Mouse (Mus musculus) limb, embryonic 12.5 days (tissue): ENCODE results near the gene Rnf43. TPM values are rescaled to one million over a fixed set of nuclear protein-coding genes. Genes with fewer than 3 reads are reported as not detected.

Experiments used
- ATAC-seq: fragments of 200-750 bp; cut with Nextera tagmentation; 2 replicates; pipeline ENCODE4 v1.8.0; 2017; ENCODE audit warnings: low read depth, moderate TSS enrichment; ENCODE audit not compliant: insufficient number of reproducible peaks, insufficient read depth, low FRiP score, low TSS enrichment
- H3K27ac ChIP-seq: fragments of 300-500 bp; sonication (generic); 2 replicates; pipeline ENCODE4 v1.5.1; 2016; ENCODE audit warnings: mild to moderate bottlenecking, moderate library complexity
- H3K27me3 ChIP-seq: fragments of 300-500 bp; sonication (generic); 2 replicates; pipeline ENCODE4 v1.6.1; 2016; ENCODE audit warnings: mild to moderate bottlenecking, moderate library complexity
- H3K36me3 ChIP-seq: fragments of 300-500 bp; sonication (generic); 2 replicates; pipeline ENCODE4 v1.6.1; 2016; ENCODE audit warnings: mild to moderate bottlenecking, moderate library complexity
- H3K4me1 ChIP-seq: fragments of 300-500 bp; sonication (generic); replicated peaks from 2 replicates; pipeline ENCODE4 v1.6.1; 2016
- H3K4me2 ChIP-seq: fragments of 300-500 bp; sonication (generic); 2 replicates; pipeline ENCODE4 v1.6.1; 2016; ENCODE audit warnings: mild to moderate bottlenecking, moderate library complexity
- H3K4me3 ChIP-seq: fragments of 300-500 bp; sonication (generic); replicated peaks from 2 replicates; pipeline ENCODE4 v1.5.1; 2016; ENCODE audit warnings: mild to moderate bottlenecking
- H3K9ac ChIP-seq: fragments of 300-500 bp; sonication (generic); replicated peaks from 2 replicates; pipeline ENCODE4 v1.6.1; 2016; ENCODE audit warnings: mild to moderate bottlenecking, moderate library complexity
- H3K9me3 ChIP-seq: fragments of 300-500 bp; sonication (generic); 2 replicates; pipeline ENCODE4 v1.6.1; 2016; ENCODE audit warnings: mild to moderate bottlenecking, moderate library complexity
- WGBS: fragments of 180-500 bp; shearing (Covaris S2); methylation state at CpG from one replicate; pipeline ENCODE4 v1.1.7; 2016; 5-methylcytosine and 5-hydroxymethylcytosine counted together
- polyA plus RNA-seq: library from polyadenylated mRNA; unstranded; fragments of >200 nt; fragmentation: Nextera tagmentation; extraction: Ambion mirVana; gene quantifications from 2 replicates; pipeline ENCODE4 v1.2.1, GENCODE M21; 2016

The Rnf43 gene
- 2.8 and 4.0 TPM in 2 replicates for polyA plus RNA-seq

- H3K9ac ChIP-seq = peak within 1 kb of the TSS; percentile 42; the same call in 1 of the 2 replicates
- no peak for ATAC-seq
Measured at GRCm38 (mm10) chr11:87662407-87662806, at the start of gene Rnf43. TSS of gene Rnf43 (plus strand) at chr11:87662722.

GRCm38 (mm10) chr11:87613972-87614371 lies 48.5 kb upstream of the Rnf43 start:
- 93% methylated on average over 7 of the region's 7 CpGs for WGBS
- H3K4me2 ChIP-seq = no peak overlapping the region
- no peak for ATAC-seq

More at GRCm38 (mm10) chr11:87662407-87662806, at the start of gene Rnf43:
- H3K4me3 ChIP-seq = peak within 1 kb of the TSS; percentile 37
- peaks cover 9% of the 10 kb centered on the region for H3K4me1 ChIP-seq
- WGBS = 2% methylated on average over 8 of the region's 8 CpGs
- H3K27me3 ChIP-seq = peaks cover 18% of the 10 kb centered on the region
- no peaks in the 10 kb centered on the region for H3K9me3 ChIP-seq
- no peak within 1 kb of the TSS for H3K27ac ChIP-seq
- H3K4me2 ChIP-seq = peak within 1 kb of the TSS; percentile 69
- H3K36me3 ChIP-seq = no peaks in the 10 kb centered on the region

GRCm38 (mm10) chr11:87615551-87615950 lies 47.0 kb upstream of the Rnf43 start:
- Histone ChIP-seq H3K4me1 (no peaks in the 10 kb centered on the region), H3K36me3 (peaks cover 93% of the 10 kb centered on the region), H3K9me3 (peaks cover 7% of the 10 kb centered on the region), H3K9ac (no peak overlapping the region), H3K4me2 (no peak overlapping the region), H3K27ac (no peak overlapping the region), H3K27me3 (no peaks in the 10 kb centered on the region), H3K4me3 (no peak overlapping the region)
- ATAC-seq = no peak
- WGBS = 93% methylated on average over 5 of the region's 5 CpGs

More at GRCm38 (mm10) chr11:87613972-87614371, 48.5 kb upstream of the Rnf43 start:
- Histone ChIP-seq H3K4me1 (no peaks in the 10 kb centered on the region), H3K27ac (no peak overlapping the region), H3K4me3 (no peak overlapping the region), H3K9ac (no peak overlapping the region), H3K9me3 (peaks cover 7% of the 10 kb centered on the region), H3K27me3 (no peaks in the 10 kb centered on the region), H3K36me3 (peaks cover 99% of the 10 kb centered on the region)

GRCm38 (mm10) chr11:87615952-87616351 lies 46.6 kb upstream of the Rnf43 start:
- no peak overlapping the region for H3K9ac ChIP-seq
- no peak for ATAC-seq
- H3K27me3 ChIP-seq = no peaks in the 10 kb centered on the region
- WGBS = 97% methylated on average over 2 of the region's 2 CpGs
- no peak overlapping the region for H3K4me3 ChIP-seq
- no peak overlapping the region for H3K27ac ChIP-seq
- H3K36me3 ChIP-seq = peaks cover 93% of the 10 kb centered on the region
- no peak overlapping the region for H3K4me2 ChIP-seq
- no peaks in the 10 kb centered on the region for H3K4me1 ChIP-seq
- H3K9me3 ChIP-seq = peaks cover 7% of the 10 kb centered on the region

GRCm38 (mm10) chr11:87616790-87617474 lies 45.6 kb upstream of the Rnf43 start, which contains the start of gene Hsf5:
TSS of gene Hsf5 (plus strand) at chr11:87617164.
- no peak within 1 kb of the TSS for H3K27ac ChIP-seq
- no peak; the same call in 1 of the 2 replicates for ATAC-seq
- H3K4me2 ChIP-seq = no peak within 1 kb of the TSS
- H3K4me1 ChIP-seq = no peaks in the 10 kb centered on the region
- WGBS = 88% methylated on average over 65 of the region's 69 CpGs
- peaks cover 87% of the 10 kb centered on the region for H3K36me3 ChIP-seq
- no peak within 1 kb of the TSS for H3K4me3 ChIP-seq
- H3K9me3 ChIP-seq = peaks cover 7% of the 10 kb centered on the region
- H3K9ac ChIP-seq = no peak within 1 kb of the TSS
- no peaks in the 10 kb centered on the region for H3K27me3 ChIP-seq

- H3K9me3 ChIP-seq = peaks cover 7% of the 10 kb centered on the region
- no peak overlapping the region for H3K4me2 ChIP-seq
- H3K9ac ChIP-seq = no peak overlapping the region
- WGBS = 91% methylated on average over 32 of the region's 32 CpGs
- ATAC-seq = no peak
- no peak overlapping the region for H3K4me3 ChIP-seq
- no peaks in the 10 kb centered on the region for H3K27me3 ChIP-seq
- no peak overlapping the region for H3K27ac ChIP-seq
- peaks cover 86% of the 10 kb centered on the region for H3K36me3 ChIP-seq
- no peaks in the 10 kb centered on the region for H3K4me1 ChIP-seq
Measured at GRCm38 (mm10) chr11:87617606-87618005, 44.9 kb upstream of the Rnf43 start.

GRCm38 (mm10) chr11:87623160-87623559 lies 39.4 kb upstream of the Rnf43 start:
- Histone ChIP-seq H3K9me3 (no peaks in the 10 kb centered on the region), H3K27ac (no peak overlapping the region), H3K27me3 (no peaks in the 10 kb centered on the region), H3K4me3 (no peak overlapping the region), H3K4me2 (no peak overlapping the region), H3K36me3 (peaks cover 68% of the 10 kb centered on the region), H3K4me1 (no peaks in the 10 kb centered on the region), H3K9ac (no peak overlapping the region)
- WGBS = 64% methylated on average over 4 of the region's 4 CpGs
- ATAC-seq = no peak

- peaks cover 16% of the 10 kb centered on the region; the same call in 1 of the 2 replicates for H3K36me3 ChIP-seq
- no peak overlapping the region for H3K27ac ChIP-seq
- ATAC-seq = no peak
- H3K4me1 ChIP-seq = peaks cover 4% of the 10 kb centered on the region; the same call in 1 of the 2 replicates
- H3K9ac ChIP-seq = 0 out of 2 replicates have a peak overlapping the region, but pooled peaks have one; percentile 8
- WGBS = 28% methylated on average over 10 of the region's 10 CpGs
- no peak overlapping the region for H3K4me2 ChIP-seq
- no peaks in the 10 kb centered on the region for H3K9me3 ChIP-seq
- no peak overlapping the region for H3K4me3 ChIP-seq
- no peaks in the 10 kb centered on the region for H3K27me3 ChIP-seq
Measured at GRCm38 (mm10) chr11:87629859-87630258, 32.7 kb upstream of the Rnf43 start.

GRCm38 (mm10) chr11:87638793-87639192 lies 23.7 kb upstream of the Rnf43 start:
- 27% methylated on average over 2 of the region's 2 CpGs for WGBS

GRCm38 (mm10) chr11:87639206-87639605 lies 23.3 kb upstream of the Rnf43 start:
- ATAC-seq = peak; percentile 79; the same call in 1 of the 2 replicates
- Histone ChIP-seq H3K36me3 (peaks cover 5% of the 10 kb centered on the region), H3K27ac (peak overlapping the region; percentile 35; the same call in 1 of the 2 replicates), H3K27me3 (no peaks in the 10 kb centered on the region), H3K4me2 (peak overlapping the region; percentile 72), H3K4me1 (peaks cover 10% of the 10 kb centered on the region), H3K9ac (peak overlapping the region; percentile 85), H3K9me3 (no peaks in the 10 kb centered on the region), H3K4me3 (peak overlapping the region; percentile 49)
- under 1% methylated on average over 29 of the region's 29 CpGs for WGBS

More at GRCm38 (mm10) chr11:87638793-87639192, 23.7 kb upstream of the Rnf43 start:
- H3K4me1 ChIP-seq = peaks cover 10% of the 10 kb centered on the region
- H3K4me3 ChIP-seq = peak overlapping the region; percentile 49
- peak overlapping the region; percentile 72 for H3K4me2 ChIP-seq
- ATAC-seq = no peak
- H3K9me3 ChIP-seq = no peaks in the 10 kb centered on the region
- peak overlapping the region; percentile 35; the same call in 1 of the 2 replicates for H3K27ac ChIP-seq
- peaks cover 5% of the 10 kb centered on the region for H3K36me3 ChIP-seq
- no peaks in the 10 kb centered on the region for H3K27me3 ChIP-seq
- H3K9ac ChIP-seq = peak overlapping the region; percentile 85

- Histone ChIP-seq H3K27ac (no peak overlapping the region), H3K27me3 (no peaks in the 10 kb centered on the region), H3K9me3 (no peaks in the 10 kb centered on the region), H3K9ac (no peak overlapping the region), H3K36me3 (no peaks in the 10 kb centered on the region), H3K4me2 (no peak overlapping the region), H3K4me3 (no peak overlapping the region), H3K4me1 (peaks cover 10% of the 10 kb centered on the region)
- ATAC-seq = no peak
Measured at GRCm38 (mm10) chr11:87642865-87643264, 19.7 kb upstream of the Rnf43 start.
